Mouse (Mus musculus): ENCODE measurements around the gene Gm11639.
A peak's percentile ranks its signal among the peaks of the same experiment; 100 is the strongest.

The Gm11639 gene

DNA sequence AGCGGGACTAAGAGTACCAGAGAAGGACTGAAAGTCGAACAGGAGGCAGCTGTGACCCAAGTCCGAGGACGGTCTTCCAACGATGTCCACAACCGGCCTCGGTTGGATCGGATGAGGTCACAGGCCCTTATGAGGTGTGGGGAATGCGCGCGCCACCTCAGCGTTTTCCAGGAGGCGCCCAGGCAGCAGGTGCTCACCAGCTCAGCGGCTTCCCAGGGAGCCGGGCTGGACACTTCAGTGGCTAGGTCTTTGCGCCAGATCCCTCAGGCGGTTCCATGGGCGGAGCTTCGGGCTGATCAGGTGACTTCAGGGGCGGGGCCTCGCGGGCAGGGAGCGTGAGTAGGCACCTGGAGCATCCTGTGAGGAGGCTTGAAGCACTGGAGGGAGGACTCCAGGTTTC is at the start of gene Gm11639:
Gene Gm11639 (plus strand): TSS at position 160 of the 400 bp plus-strand sequence.
- DNase-seq (ENCODE audit: low spot score in 2 of 2): no peak

DNA sequence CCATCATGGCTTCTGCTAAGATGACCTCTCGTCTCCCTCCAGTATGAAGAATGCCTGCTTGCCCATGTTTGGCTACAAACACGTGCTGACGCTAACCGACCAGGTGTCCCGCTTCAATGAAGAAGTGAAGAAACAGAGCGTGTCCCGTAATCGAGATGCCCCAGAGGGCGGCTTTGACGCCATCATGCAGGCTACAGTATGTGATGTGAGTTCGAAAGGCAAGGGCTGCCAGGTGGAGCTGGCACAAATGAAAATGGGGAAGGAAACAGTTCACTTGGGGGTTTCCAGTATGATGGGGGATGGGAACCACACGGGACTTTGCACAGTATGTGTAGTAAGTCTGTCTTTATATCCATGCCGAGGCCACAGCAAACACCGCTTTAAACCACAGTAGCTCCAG is 48.5 kb upstream of the Gm11639 start:
- DNase-seq (ENCODE audit: low spot score in 2 of 2): no peak

DNA sequence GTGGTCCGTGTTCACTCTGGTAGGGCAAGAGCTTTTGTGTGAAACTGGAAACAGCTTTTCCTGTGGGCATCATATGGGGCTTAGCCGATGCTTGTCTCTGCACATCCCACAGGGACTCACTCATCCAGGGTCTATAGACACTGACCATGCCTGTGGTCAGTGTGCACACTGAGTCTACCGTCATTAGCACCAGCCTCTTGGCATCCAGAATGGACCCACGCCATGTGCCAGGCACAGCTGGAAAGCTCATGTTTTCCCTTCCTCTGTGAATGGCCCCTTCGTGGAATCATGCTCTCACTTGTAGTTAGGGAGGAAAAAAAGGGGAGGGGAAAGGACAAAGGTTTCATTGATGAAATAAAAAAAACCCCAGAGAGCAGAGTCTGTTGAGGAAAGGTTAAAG is 47.5 kb upstream of the Gm11639 start:
- DNase-seq (ENCODE audit: low spot score in 2 of 2): no peak

DNA sequence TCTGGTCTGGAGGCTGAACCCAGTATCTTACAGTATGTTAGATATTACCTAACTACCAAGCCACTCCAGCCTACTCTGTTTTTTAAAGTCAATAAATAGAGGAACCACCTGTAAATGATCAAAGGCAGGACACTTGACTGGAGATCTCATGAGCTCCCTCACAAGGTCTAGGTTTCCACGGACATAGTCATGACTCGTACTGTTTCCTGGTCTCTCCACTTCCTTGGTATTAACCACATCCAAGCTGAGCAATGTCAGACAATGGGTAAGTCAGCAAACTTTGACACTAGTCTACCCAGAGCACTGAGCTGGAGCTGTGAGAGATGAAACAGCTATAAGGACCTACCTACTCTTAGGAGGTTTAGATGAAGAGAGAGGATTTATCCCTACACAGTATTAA is 46.6 kb upstream of the Gm11639 start:
- no peak for DNase-seq (ENCODE audit: low spot score in 2 of 2)

DNA sequence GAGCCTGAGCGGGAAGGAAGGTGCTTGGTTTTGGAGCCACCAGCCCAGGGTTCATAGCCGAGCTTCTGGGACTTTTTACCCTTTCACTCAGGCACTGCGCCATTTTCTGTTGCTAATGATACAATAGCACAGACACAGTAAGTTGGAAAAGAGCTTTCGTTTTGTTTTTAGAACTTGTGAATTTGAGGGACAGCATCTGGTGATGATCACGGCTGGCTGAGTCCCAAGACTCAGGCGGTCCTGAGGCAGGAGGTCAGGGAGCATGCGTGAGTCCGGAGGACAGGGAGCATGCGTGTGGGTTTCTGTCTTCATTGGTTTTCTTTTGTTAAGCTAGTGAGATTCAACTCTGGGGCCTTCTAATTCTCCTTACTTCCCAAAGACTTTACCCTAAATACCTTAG is 45.9 kb upstream of the Gm11639 start:
- DNase-seq (ENCODE audit: low spot score in 2 of 2): no peak

DNA sequence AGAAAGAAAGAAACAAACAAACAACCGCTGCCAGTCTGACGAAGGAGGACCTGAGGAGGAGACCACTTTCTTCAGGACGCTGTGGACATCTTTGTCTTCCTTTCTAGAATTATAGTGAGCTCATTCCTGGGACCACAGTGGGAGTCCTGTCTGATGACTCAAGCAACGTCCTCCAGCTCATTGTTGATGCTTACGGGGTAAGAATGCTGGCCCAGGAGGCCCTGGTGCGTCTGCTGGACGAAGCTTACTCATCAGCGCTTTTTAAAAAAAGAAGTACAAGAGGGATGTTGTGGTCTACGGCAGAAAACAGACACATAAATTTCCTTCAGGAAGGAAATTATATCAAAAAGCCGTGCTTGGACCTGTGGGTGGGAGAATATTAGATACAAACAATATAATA is 44.6 kb upstream of the Gm11639 start:
- DNase-seq (ENCODE audit: low spot score in 2 of 2): no peak

DNA sequence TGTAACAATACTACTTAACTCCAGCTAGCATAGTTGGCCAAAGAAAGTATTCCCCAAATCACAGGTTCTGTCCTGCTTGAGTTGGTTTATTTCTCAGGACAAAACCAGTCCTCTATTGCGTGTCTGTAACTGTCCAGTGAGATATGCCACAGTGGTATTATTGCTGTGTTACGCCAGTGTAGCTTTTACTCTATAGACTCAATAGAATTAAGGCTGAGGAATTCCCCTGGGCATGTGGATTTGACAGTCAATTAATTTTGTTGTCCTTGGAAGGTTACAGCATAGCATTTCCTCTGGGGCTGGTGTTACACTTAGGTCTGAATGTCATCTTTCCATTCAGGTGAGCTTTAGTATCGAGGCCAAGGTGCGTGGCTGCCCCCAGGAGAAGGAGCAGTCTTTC is 42.3 kb upstream of the Gm11639 start:
- no peak for DNase-seq (ENCODE audit: low spot score in 2 of 2)

DNA sequence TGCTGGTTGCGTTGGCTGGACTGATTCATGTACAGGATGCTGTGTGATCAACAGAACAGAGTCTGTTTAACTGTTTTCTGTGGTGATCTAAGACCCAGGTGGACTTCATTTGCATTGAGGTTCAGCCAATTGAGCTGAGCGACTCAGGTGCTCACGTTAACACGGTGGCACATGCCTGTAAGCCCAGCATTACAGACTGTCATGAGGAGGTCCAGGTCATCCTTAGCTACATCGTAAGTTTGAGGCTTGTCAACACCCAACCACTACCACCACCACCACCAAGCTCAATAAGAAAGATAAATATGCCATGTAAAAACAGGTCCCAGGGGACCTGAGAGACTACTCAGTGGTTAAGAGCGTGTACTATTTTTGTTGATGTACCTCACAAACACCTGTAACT is 40.1 kb upstream of the Gm11639 start:
- no peak for DNase-seq (ENCODE audit: low spot score in 2 of 2)

DNA sequence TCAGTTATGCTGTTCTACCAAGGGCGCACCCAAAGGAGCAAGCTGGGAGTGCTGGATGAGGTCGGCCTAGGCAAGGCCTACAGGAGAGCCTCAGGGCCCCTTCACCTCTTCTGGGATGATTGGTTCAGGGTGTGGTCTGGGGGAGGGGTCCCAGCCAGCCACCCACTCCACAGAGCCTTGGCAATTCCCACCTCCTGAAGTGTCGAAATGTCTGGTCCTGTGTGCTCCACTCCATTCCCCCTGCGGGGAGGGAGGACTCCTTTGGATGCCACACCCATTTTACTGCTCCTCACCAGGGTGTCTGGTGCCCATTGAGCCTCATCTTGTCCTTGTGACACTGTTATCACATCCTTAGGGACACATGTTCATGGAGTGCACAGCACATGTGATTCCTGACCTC is 39.3 kb upstream of the Gm11639 start:
- no peak for DNase-seq (ENCODE audit: low spot score in 2 of 2)

DNA sequence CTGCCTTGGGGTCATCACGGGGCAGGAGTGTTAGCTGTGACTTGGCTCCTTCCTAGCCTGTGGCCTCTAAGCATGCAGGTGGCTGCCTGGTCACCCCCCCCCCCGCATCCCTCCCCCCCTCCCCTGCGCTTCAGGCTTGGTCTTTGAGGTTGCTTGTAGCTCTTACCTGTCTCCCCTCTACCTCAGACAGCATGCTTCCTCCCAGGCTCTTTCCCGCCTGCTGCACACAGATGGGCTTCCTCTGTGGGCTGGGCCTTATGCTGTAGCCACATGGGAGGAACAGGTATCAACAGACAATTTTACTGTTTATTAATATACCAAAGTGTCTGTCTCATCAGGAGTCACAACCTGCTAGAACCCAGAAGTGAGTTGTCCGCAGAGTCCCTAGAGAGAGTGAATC is 38.9 kb upstream of the Gm11639 start:
- no peak for DNase-seq (ENCODE audit: low spot score in 2 of 2)

DNA sequence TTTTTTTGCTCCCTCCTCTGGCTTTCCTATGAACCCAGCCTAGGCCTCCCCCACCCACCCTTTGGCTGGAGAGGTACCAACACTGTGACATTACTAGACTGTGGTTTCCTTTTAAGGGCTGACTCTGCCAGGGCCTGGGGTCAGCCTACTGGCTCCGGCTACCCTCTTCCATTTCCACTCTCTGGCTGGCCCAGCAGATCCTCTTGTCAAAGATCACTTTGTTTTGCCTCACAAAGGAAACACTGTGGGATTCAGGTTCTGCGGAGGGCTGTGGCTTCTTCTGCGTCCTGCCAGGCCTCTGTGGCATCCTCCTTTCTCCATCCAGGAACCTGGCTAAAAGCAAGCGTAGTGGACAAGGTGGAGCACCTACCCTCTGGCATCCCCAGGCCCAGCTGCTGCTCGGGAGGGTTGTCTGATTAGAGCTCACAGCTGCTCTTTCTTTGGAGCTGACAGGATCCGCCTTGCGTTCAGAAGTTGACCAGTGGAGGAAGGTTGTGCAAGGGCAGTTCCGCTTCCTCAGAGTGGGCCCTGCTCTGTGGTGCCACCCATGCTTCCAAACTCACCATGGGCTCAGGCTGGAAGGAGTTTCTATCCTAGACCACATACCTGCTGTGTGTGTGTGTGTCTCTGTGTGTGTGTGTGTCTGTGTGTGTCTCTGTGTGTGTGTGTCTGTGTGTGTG is 38.2 kb upstream of the Gm11639 start:
- no peak for DNase-seq (ENCODE audit: low spot score in 2 of 2)

DNA sequence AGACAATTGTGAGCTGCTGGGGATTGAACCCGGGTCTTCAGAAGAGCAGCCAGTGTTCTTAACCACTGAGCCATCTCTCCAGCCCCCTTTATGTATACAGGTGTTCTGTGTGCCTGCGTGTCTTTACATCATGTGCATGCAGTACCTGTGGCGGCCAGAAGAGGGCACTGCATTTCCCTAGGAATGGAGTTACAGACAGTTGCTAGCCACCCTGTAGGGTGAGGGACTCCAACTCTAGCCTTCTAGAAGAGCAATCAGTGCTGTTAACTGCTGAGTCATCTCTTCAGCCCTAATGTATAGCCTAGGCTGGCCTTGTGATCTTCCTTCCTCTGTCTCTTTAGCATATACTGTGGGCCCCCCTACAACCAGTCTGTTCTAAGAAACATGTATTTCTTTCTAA is 36.9 kb upstream of the Gm11639 start:
- no peak for DNase-seq (ENCODE audit: low spot score in 2 of 2)

DNA sequence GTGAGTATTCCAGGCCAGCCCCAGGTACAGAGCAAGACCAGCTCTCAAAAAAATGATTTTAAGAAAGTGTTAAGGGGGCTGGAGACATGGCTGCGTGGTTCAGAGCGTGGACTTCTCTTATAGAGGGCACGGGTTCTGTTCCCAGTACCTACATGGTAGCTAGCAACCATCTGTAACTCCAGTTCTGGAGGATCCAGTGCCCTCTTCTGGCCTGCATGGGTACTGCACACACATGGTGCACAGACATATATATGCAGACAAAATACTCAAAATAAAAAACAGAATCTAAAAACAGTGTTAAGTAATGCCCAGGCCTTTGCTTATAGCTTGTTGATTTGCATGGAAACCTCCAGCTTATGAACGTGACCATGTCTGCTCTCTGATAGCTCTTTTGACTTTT is 24.9 kb upstream of the Gm11639 start:
- DNase-seq (ENCODE audit: low spot score in 2 of 2): no peak

DNA sequence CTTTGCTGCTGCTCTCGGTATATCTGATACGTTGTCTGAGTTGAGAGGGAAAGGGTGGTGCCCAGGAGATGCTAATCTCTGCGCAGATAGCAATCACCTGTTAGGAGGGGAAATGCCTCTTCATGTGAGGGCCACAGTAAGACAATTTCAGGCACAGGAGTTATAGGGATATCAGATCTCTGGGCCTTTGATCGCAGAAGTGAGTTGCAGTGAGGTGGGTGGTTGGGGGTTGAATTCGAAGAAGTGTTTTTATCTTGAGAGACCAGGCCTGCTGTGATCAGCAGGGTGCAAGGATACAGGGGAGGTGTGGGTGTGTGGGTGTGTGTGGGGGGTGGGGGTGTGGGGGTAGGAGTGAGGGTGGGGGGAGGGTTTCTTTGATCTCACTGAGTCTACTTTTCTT is 24.4 kb upstream of the Gm11639 start:
- no peak for DNase-seq (ENCODE audit: low spot score in 2 of 2)

DNA sequence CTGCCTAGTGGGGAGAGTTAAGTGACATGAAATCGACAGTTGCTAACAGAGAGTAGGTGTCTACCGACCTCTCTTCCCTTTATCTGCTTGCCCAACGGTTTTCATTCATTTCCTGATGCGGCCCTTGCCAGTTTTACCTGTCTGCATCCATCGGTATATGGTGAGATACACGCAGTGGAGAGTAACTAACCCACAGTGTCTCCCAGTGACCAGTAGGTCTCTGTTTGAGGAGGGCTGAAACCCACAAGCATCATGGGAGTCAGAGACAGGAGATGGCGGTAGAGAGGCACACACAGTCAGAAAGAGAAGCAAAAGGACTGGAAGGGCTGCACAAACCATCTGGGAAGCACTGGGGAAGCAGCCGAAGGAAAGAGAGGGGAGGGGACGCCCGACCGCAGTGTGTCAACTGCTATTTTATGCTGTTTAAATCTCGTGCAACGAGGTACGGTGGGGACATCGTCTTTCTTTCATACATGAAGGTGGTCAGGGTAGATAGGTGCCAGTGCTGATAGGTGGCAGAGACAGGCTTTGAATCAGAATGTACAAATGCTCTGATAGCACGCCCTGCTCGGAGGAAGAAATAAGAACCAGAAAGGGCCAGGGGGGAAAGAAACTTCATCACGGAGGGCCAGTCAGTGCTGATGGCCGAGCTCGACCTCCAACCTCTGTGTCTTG is 23.8 kb upstream of the Gm11639 start:
- no peak for DNase-seq (ENCODE audit: low spot score in 2 of 2)

DNA sequence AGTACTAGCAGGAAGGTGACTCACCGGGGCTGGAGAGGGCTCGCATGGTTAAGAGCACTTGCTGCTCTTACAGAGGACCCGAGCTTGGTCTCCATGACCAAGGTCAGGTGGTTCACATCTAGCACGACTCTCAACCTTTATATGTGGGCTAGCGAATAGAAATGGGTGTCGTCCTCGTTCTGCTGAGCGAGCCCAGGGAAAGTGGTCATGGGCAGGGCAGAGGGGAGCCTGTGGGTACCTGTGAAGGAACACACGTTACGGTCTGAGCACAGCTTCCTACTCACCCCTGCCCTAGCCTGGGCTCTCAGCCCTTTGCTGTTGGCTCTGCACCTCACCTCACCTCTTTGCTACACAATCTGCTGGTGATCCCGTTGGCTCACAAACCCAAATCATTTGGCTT is 22.9 kb upstream of the Gm11639 start:
- no peak for DNase-seq (ENCODE audit: low spot score in 2 of 2)

DNA sequence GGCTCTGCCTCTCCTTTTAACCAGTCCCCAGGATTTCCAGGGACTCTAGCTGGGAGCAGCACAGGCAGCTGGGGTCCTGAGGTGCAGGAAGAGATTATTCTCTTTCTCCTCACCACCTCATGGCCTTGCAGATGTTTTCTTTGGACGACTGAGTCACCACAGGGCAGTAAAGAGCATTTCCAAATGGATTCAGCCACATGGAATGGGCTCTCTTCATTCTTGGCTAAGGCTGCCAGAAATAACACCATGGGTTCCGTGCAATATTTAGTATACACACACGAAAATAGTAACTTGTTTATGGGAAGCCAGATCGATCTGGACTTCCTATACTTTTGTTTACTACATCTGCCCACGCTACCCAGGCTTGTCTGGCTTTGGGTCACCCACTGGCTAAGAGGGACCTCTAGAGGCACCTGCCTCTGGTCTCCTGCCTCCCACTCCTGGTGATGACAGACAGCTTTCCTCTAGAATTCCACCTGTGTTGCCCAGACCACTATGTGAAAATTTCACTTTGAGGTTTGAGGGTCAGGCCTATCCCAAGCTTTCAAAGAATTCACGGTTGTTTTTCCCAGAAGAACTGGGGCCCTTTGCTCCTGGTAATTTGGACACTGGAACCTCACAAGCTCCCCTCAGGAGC is 22.1 kb upstream of the Gm11639 start:
- DNase-seq (ENCODE audit: low spot score in 2 of 2): no peak

DNA sequence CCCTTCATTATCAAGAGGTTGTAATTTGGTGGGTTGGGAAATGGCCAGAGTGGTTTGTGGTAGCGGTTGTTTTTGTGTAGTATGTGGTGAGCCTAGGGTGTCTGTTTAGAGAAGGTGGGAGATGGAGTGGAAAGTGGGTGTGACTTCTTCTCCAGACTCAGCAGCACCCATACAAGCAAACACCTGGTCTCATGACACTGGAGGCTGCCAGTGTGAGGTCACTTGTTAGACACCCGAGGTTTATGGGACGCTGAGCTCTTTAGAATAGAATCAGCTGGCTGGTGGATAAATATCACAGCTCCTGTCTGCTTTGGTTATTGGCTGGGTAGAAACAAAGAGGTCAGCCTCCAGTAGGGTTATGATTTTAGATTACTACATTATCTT is 21.6 kb upstream of the Gm11639 start:
- no peak for DNase-seq (ENCODE audit: low spot score in 2 of 2)

DNA sequence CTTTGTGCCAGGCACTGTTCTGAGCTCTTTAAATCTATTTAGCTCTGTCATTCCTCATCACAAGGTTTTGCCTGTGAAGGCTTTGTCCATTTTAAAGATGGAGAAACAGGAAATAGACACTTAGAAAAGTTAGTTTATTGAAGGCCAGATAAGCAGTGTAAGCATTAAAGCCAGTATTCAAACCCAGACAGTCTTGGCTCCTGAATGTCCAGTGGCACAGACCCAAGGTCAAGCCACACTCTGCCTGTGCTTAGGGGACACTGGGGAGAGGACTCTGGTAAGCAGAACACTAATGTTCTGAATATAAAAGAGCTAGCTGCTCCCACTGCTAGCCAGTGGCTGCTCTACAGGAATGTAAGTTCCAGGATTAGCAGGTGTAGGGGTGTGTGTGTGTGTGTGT is 21.1 kb upstream of the Gm11639 start:
- no peak for DNase-seq (ENCODE audit: low spot score in 2 of 2)

DNA sequence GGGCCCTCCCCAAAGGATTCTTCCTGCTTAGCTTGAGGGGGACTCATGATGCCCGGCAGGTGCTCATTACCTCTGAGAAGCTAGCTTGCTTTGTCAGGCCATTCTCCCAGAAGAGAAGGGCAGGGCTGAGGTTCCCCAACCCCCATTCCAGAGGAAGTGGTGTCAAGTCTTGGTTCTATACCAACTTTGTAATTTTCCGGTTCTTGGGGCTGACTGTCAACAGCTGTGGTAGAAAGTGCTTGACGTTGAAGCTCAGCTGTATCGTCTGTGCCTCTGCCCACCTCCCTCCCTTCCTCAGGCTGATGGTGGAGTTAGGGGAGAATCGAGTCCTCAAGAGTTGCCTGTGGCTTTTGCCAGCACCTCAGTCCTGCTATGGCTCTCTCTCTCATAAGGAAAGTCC is 18.1 kb upstream of the Gm11639 start:
- no peak for DNase-seq (ENCODE audit: low spot score in 2 of 2)

DNA sequence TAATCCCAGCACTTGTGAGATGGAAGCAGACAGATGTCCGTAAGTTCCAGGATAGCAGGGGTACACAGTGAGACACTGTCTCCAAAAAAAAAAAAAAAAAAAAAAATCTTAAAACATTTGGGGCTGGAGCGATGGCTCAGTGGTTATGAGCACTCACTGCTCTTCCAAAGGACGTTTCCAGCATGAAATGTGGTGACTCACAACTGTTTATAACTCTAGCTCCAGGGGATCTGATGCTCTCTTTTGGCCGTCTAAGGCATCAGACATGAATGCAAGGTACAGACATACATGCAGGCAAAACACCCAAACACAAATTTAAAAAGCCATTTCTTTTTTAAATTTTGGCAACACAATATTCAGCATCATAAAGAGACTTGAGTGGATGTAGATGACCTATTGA is 12.1 kb upstream of the Gm11639 start:
- no peak for DNase-seq (ENCODE audit: low spot score in 2 of 2)

DNA sequence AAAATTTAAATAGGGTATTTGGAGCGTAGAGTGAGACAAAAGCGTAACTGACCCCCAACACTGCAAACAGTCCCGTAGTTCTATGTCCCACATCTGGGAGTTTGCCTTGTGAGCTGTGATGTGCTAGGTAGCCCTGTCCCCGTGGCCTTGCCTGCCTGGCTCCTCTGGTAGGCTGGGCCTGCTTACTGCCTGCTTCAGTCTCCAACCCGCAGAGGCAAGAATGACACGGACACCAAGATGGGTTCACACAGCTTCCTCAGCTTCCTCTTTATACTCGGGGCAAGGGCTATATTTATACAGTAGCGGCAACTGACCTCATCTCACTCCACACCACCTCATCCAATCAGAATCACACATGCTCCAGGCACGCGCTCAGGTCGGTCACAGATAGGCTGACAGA is 10.7 kb upstream of the Gm11639 start:
- no peak for DNase-seq (ENCODE audit: low spot score in 2 of 2)

DNA sequence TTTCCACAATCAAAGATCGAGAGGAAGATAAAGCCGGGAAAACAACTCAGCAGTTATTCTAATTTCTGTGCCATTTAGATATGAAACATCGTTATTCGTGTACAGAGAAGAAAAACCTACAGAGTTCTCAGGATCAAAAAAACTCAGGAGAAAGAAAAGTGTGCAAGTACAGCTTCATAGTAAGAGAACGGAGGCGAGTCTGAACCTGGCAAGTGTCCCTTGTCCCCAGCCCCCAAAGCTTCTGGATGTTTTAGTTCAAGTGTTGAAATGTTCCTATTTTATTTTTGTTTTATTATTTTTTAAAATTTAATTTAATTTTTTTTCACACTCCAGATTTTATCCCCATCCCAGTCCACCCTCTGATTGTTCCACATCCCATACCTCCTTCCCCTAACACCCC is 7.7 kb downstream of the Gm11639 start:
- peak; percentile 19 to 45 for DNase-seq (ENCODE audit: low spot score in 2 of 2)

All from right cerebral cortex, postnatal 36 days (tissue).